In the genomic region with DNA sequence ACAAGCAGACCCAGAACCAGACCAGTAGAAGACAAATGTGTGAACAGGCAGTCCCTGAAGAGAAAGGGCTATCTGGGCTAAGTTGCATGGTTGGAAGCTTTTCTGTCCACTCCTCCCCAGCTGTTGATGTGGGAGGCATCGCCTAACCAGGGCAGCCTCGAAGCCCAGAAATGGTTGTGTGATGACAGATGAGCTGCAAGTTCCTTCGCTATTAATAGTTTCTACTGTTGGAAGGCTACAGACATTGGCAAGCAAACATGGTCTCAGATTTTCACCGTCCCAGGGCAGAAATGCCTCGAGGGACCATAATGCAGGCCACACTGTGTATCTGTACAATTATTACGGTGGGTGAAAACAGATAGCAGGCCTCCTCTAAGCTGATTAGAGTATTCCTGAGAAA, we compare ENCODE assay signal across 9 mouse cellular contexts. TPM values are rescaled to one million over a fixed set of nuclear protein-coding genes. Genes with fewer than 3 reads are reported as not detected.
DNase-seq lines count a peak whose midpoint lies in the region; ATAC-seq and TF ChIP-seq lines count a peak whose summit lies in the region.
"Had no signal": no experiment of that assay in that cellular context is flagged by ENCODE, and none has a peak within 500 bp of the region (broad histone marks: within the 10 kb centered on the region; RNA-seq: fewer than 3 reads in every experiment).

No protein-coding gene starts in this region.

- WGBS in hindbrain, postnatal 0 days: 51% methylated on average over 6 of the region's 6 CpGs

- no peak for TF ChIP-seq CTCF in hindbrain, postnatal 0 days (IDR thresholded peaks at IDR 0.05; ENCODE audit: low read depth)

- H3K9me3 ChIP-seq in megakaryocyte, embryonic 14.5 days: peaks cover 2% of the 10 kb centered on the region
- no peaks in the 10 kb centered on the region for H3K9me3 ChIP-seq in hindbrain, postnatal 0 days (ENCODE audit: low read length)
- H3K9me3 ChIP-seq: embryonic facial prominence, embryonic 12.5 days had no signal

- H3K9ac ChIP-seq in hindbrain, postnatal 0 days (replicated peaks; ENCODE audit: low read length): no peak overlapping the region
- H3K9ac ChIP-seq: embryonic facial prominence, embryonic 12.5 days had no signal

- peak; percentile 70 for DNase-seq in gastrocnemius, postnatal 25 days
- no peak for DNase-seq in hindbrain, postnatal 0 days (ENCODE audit: low spot score)
- DNase-seq in right cerebral cortex, postnatal 4 days: peak; percentile 1
- DNase-seq in cerebellum, adult 8-10 months: no peak
- DNase-seq in ovary, postnatal 10 days (ENCODE audit: low spot score): no peak
- DNase-seq in urinary bladder, adult 18-20 months (ENCODE audit: low spot score in 2 of 2): no peak

- peak overlapping the region; percentile 65 for H3K4me3 ChIP-seq in megakaryocyte, embryonic 14.5 days (replicated peaks)
- H3K4me3 ChIP-seq in hindbrain, postnatal 0 days (ENCODE audit: low read length): no peak overlapping the region

- peaks cover 9% of the 10 kb centered on the region for H3K36me3 ChIP-seq in megakaryocyte, embryonic 14.5 days (replicated peaks; ENCODE audit: low read length)
- H3K36me3 ChIP-seq in hindbrain, postnatal 0 days (ENCODE audit: insufficient read depth, low read length): no peaks in the 10 kb centered on the region
- H3K36me3 ChIP-seq: embryonic facial prominence, embryonic 12.5 days had no signal

- H3K4me2 ChIP-seq in hindbrain, postnatal 0 days (ENCODE audit: low read depth, low read length): peak overlapping the region; percentile 98

- peaks cover 9% of the 10 kb centered on the region for H3K27me3 ChIP-seq in megakaryocyte, embryonic 14.5 days (replicated peaks)
- H3K27me3 ChIP-seq in hindbrain, postnatal 0 days (ENCODE audit: insufficient read depth, low read length): no peaks in the 10 kb centered on the region

- no peak for ATAC-seq in megakaryocyte, adult 5-6 weeks (ENCODE audit: poor library complexity, severe bottlenecking)
- no peak for ATAC-seq in hindbrain, postnatal 0 days

- no peak overlapping the region for H3K27ac ChIP-seq in hindbrain, postnatal 0 days
- H3K27ac ChIP-seq: embryonic facial prominence, embryonic 12.5 days had no signal

- H3K4me1 ChIP-seq in megakaryocyte, embryonic 14.5 days: peaks cover 60% of the 10 kb centered on the region
- H3K4me1 ChIP-seq in hindbrain, postnatal 0 days (ENCODE audit: insufficient read depth, low read length): peaks cover 23% of the 10 kb centered on the region

RNA-seq across cellular contexts. Expression of a gene that starts 1.7 kb away (rescaled TPM):
- 8.0 and 20.4 TPM in 2 replicates for polyA plus RNA-seq in megakaryocyte, embryonic 14.5 days (2012; ENCODE audit: insufficient read depth, low replicate concordance)
- 7.4 and 7.5 TPM in 2 replicates for total RNA-seq in megakaryocyte, adult 5-6 weeks (2015)
- total RNA-seq in megakaryocyte, adult 5-6 weeks (2017): 5.4 and 5.8 TPM in 2 replicates
- total RNA-seq in gastrocnemius, postnatal 25 days (2021): 1 to 10 TPM; 2.6 to 2.9 TPM
- total RNA-seq in hindbrain, postnatal 0 days (2014; rRNA removed): 17.0 and 21.3 TPM in 2 replicates
- 6.6 and 6.9 TPM in 2 replicates for polyA plus RNA-seq in hindbrain, postnatal 0 days (2015; fragmentation: Nextera tagmentation; extraction: Ambion mirVana)

RNA-seq across cellular contexts. Expression of a gene that starts 1.7 kb away (rescaled TPM):
- 6.1 and 12.1 TPM in 2 replicates for polyA plus RNA-seq in megakaryocyte, embryonic 14.5 days (2012; ENCODE audit: insufficient read depth, low replicate concordance)
- total RNA-seq in megakaryocyte, adult 5-6 weeks (2015): 10.2 and 16.0 TPM in 2 replicates
- 5.9 and 8.6 TPM in 2 replicates for total RNA-seq in megakaryocyte, adult 5-6 weeks (2017)
- 1 to 10 TPM; 2.0 TPM for total RNA-seq in gastrocnemius, postnatal 25 days (2021)
- total RNA-seq in hindbrain, postnatal 0 days (2014; rRNA removed): 20.0 and 25.9 TPM in 2 replicates
- 20.8 and 24.8 TPM in 2 replicates for polyA plus RNA-seq in hindbrain, postnatal 0 days (2015; fragmentation: Nextera tagmentation; extraction: Ambion mirVana)

RNA-seq across cellular contexts. Expression of a gene that starts 5.1 kb away (rescaled TPM):
- 0.03 TPM in 1 of 2 replicates, not detected in the other for polyA plus RNA-seq in megakaryocyte, embryonic 14.5 days (2012; ENCODE audit: insufficient read depth, low replicate concordance)
- total RNA-seq in megakaryocyte, adult 5-6 weeks (2015): 0.96 and 3.1 TPM in 2 replicates
- 1.4 and 1.5 TPM in 2 replicates for total RNA-seq in megakaryocyte, adult 5-6 weeks (2017)
- total RNA-seq in gastrocnemius, postnatal 25 days (2021): under 1 TPM; 0.11 to 0.13 TPM
- total RNA-seq in hindbrain, postnatal 0 days (2014; rRNA removed): 0.07 and 0.31 TPM in 2 replicates
- polyA plus RNA-seq in hindbrain, postnatal 0 days (2015; fragmentation: Nextera tagmentation; extraction: Ambion mirVana): 0.26 and 0.43 TPM in 2 replicates

RNA-seq across cellular contexts. Expression of a gene that starts 17.7 kb away (rescaled TPM):
- not detected in 2 replicates for polyA plus RNA-seq in megakaryocyte, embryonic 14.5 days (2012; ENCODE audit: insufficient read depth, low replicate concordance)
- total RNA-seq in megakaryocyte, adult 5-6 weeks (2015): not detected in 2 replicates
- not detected in 2 replicates for total RNA-seq in megakaryocyte, adult 5-6 weeks (2017)
- total RNA-seq in gastrocnemius, postnatal 25 days (2021): not detected
- total RNA-seq in hindbrain, postnatal 0 days (2014; rRNA removed): 0.14 and 0.42 TPM in 2 replicates
- 0.37 and 0.38 TPM in 2 replicates for polyA plus RNA-seq in hindbrain, postnatal 0 days (2015; fragmentation: Nextera tagmentation; extraction: Ambion mirVana)

Comparison
In these comparisons a context has a peak if more than half of its experiments do, and no peak if none do; other contexts are left out.
1. DNase-seq: peak in gastrocnemius, postnatal 25 days (single experiment) and right cerebral cortex, postnatal 4 days (single experiment); none in hindbrain, postnatal 0 days (single experiment), cerebellum, adult 8-10 months (single experiment), ovary, postnatal 10 days (single experiment) and urinary bladder, adult 18-20 months (0 of 2).